Comparison of ENCODE assay signal across 9 mouse cellular contexts in the genomic region with DNA sequence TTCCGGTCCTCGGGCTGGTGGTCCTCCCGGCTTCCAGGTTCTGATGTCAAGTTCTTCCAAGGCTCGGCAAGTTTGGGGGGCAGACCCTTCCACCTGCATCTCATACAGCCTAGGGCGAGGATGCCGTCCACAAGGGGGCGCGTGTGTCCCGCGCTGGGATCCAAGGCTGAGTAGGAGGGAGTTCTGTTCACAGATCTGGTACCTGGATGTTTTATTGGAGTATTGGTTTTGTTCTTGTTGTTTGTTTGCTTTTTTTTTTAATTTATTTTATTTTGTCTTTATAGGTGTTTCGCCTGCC. TPM values are rescaled to one million over a fixed set of nuclear protein-coding genes. Genes with fewer than 3 reads are reported as not detected.
DNase-seq lines count a peak whose midpoint lies in the region; ATAC-seq and TF ChIP-seq lines count a peak whose summit lies in the region.
"Had no signal": no experiment of that assay in that cellular context is flagged by ENCODE, and none has a peak within 500 bp of the region (broad histone marks: within the 10 kb centered on the region; RNA-seq: fewer than 3 reads in every experiment).

No protein-coding gene starts in this region.

- TF ChIP-seq EP300 in liver, embryonic 14.5 days (IDR thresholded peaks at IDR 0.05; ENCODE audit: low read depth) = no peak

- WGBS in forebrain, embryonic 10.5 days = 1% methylated on average over 11 of the region's 11 CpGs
- WGBS in heart, embryonic 15.5 days = under 1% methylated on average over 11 of the region's 11 CpGs
- WGBS in liver, embryonic 14.5 days (ENCODE audit: insufficient replicate concordance) = 3% methylated on average over 11 of the region's 11 CpGs
- under 1% methylated on average over 11 of the region's 11 CpGs for WGBS in neural tube, embryonic 11.5 days
- 1% methylated on average over 11 of the region's 11 CpGs for WGBS in stomach, embryonic 16.5 days

- TF ChIP-seq CTCF in liver, embryonic 14.5 days (IDR thresholded peaks at IDR 0.05; ENCODE audit: low read depth) = peak; percentile 94

- peak overlapping the region; percentile 46 for H3K4me3 ChIP-seq in brown adipose tissue, adult 24 weeks (ENCODE audit: insufficient read depth, low read depth, low read length)
- peak overlapping the region; percentile 43 for H3K4me3 ChIP-seq in forebrain, embryonic 10.5 days
- H3K4me3 ChIP-seq in heart, embryonic 15.5 days = peak overlapping the region; percentile 32
- H3K4me3 ChIP-seq in liver, embryonic 14.5 days (ENCODE audit: insufficient read depth in 1 of 2, low read depth in 2 of 2, low read length in 2 of 2) = no peak overlapping the region
- H3K4me3 ChIP-seq in neural tube, embryonic 11.5 days (ENCODE audit: low read depth, low read length) = no peak overlapping the region
- H3K4me3 ChIP-seq in stomach, embryonic 16.5 days (replicated peaks; ENCODE audit: low read length) = peak overlapping the region; percentile 28
- H3K4me3 ChIP-seq: erythroblast, embryonic 14.5 days had no signal

- H3K4me2 ChIP-seq in heart, embryonic 15.5 days = peak overlapping the region; percentile 57
- peak overlapping the region; percentile 38 for H3K4me2 ChIP-seq in liver, embryonic 14.5 days (ENCODE audit: low read depth)
- H3K4me2 ChIP-seq in neural tube, embryonic 11.5 days (ENCODE audit: low read depth) = peak overlapping the region; percentile 23
- peak overlapping the region; percentile 56 for H3K4me2 ChIP-seq in stomach, embryonic 16.5 days (ENCODE audit: low read depth, low read length)

- H3K27me3 ChIP-seq in forebrain, embryonic 10.5 days (ENCODE audit: poor library complexity, severe bottlenecking) = peaks cover 16% of the 10 kb centered on the region
- H3K27me3 ChIP-seq in heart, embryonic 15.5 days = peaks cover 10% of the 10 kb centered on the region
- H3K27me3 ChIP-seq in liver, embryonic 14.5 days (ENCODE audit: control insufficient read depth, insufficient read depth, low read length) = no peaks in the 10 kb centered on the region; the same call in 1 of the 2 replicates
- H3K27me3 ChIP-seq in neural tube, embryonic 11.5 days (ENCODE audit: control insufficient read depth, insufficient read depth, low read length) = no peaks in the 10 kb centered on the region
- H3K27me3 ChIP-seq in stomach, embryonic 16.5 days (ENCODE audit: control insufficient read depth, insufficient read depth, low read length) = no peaks in the 10 kb centered on the region

- peak; percentile 91 for DNase-seq in CD4-positive, CD25-positive, alpha-beta regulatory T cell, adult 2 months (ENCODE audit: low read depth, low spot score)
- DNase-seq in forebrain, embryonic 10.5 days (ENCODE audit: extremely low spot score, low spot score) = peak; percentile 85
- DNase-seq in kidney, postnatal 25 days = peak; percentile 82 to 89
- DNase-seq in liver, embryonic 14.5 days (ENCODE audit: low read depth in 3 of 3, low spot score in 3 of 3) = peak in 1 of 3 experiments; percentile 42
- DNase-seq in neural tube, embryonic 11.5 days (ENCODE audit: low spot score) = peak; percentile 85

- no peaks in the 10 kb centered on the region for H3K4me1 ChIP-seq in brown adipose tissue, adult 24 weeks (ENCODE audit: control insufficient read depth, insufficient read depth, insufficient read length, low read length)
- peaks cover 20% of the 10 kb centered on the region for H3K4me1 ChIP-seq in forebrain, embryonic 10.5 days
- peaks cover 7% of the 10 kb centered on the region for H3K4me1 ChIP-seq in heart, embryonic 15.5 days (replicated peaks)
- peaks cover 0 to 10% of the 10 kb centered on the region in 2 experiments; a peak in 1 of 4 replicates for H3K4me1 ChIP-seq in liver, embryonic 14.5 days (replicated peaks; ENCODE audit: control insufficient read depth in 2 of 2, insufficient read depth in 2 of 2, low read length in 1 of 2)
- H3K4me1 ChIP-seq in neural tube, embryonic 11.5 days (ENCODE audit: control insufficient read depth, insufficient read depth, low read length) = no peaks in the 10 kb centered on the region
- H3K4me1 ChIP-seq in stomach, embryonic 16.5 days (ENCODE audit: control insufficient read depth, insufficient read depth, low read length) = peaks cover 8% of the 10 kb centered on the region; the same call in 1 of the 2 replicates

- no peak overlapping the region for H3K27ac ChIP-seq in brown adipose tissue, adult 24 weeks (replicated peaks; ENCODE audit: low read depth, low read length)
- H3K27ac ChIP-seq in forebrain, embryonic 10.5 days = no peak overlapping the region
- H3K27ac ChIP-seq in heart, embryonic 15.5 days = no peak overlapping the region
- no peak overlapping the region for H3K27ac ChIP-seq in liver, embryonic 14.5 days
- H3K27ac ChIP-seq in neural tube, embryonic 11.5 days (ENCODE audit: low read depth, low read length) = no peak overlapping the region
- no peak overlapping the region for H3K27ac ChIP-seq in stomach, embryonic 16.5 days (ENCODE audit: low read length)

- peak; percentile 83 for ATAC-seq in heart, embryonic 15.5 days (replicated peaks; ENCODE audit: insufficient number of reproducible peaks, insufficient read depth, low FRiP score, low read depth)
- ATAC-seq in liver, embryonic 14.5 days (ENCODE audit: insufficient read depth) = peak; percentile 70
- ATAC-seq in neural tube, embryonic 11.5 days (ENCODE audit: insufficient read depth, low FRiP score, low TSS enrichment) = peak; percentile 88
- ATAC-seq in stomach, embryonic 16.5 days (ENCODE audit: insufficient read depth, low FRiP score) = peak; percentile 80

- no peaks in the 10 kb centered on the region for H3K9me3 ChIP-seq in forebrain, embryonic 10.5 days
- H3K9me3 ChIP-seq in heart, embryonic 15.5 days (replicated peaks) = no peaks in the 10 kb centered on the region
- no peaks in the 10 kb centered on the region for H3K9me3 ChIP-seq in liver, embryonic 14.5 days (ENCODE audit: control insufficient read depth, low read length)
- H3K9me3 ChIP-seq in neural tube, embryonic 11.5 days (ENCODE audit: control insufficient read depth, low read length) = no peaks in the 10 kb centered on the region
- no peaks in the 10 kb centered on the region for H3K9me3 ChIP-seq in stomach, embryonic 16.5 days (replicated peaks; ENCODE audit: control insufficient read depth, low read length)

- peaks cover 2% of the 10 kb centered on the region; the same call in 1 of the 2 replicates for H3K36me3 ChIP-seq in forebrain, embryonic 10.5 days (replicated peaks)
- no peaks in the 10 kb centered on the region for H3K36me3 ChIP-seq in heart, embryonic 15.5 days
- H3K36me3 ChIP-seq in liver, embryonic 14.5 days (replicated peaks; ENCODE audit: control insufficient read depth, insufficient read depth, low read depth) = no peaks in the 10 kb centered on the region
- H3K36me3 ChIP-seq in neural tube, embryonic 11.5 days (ENCODE audit: control insufficient read depth, insufficient read depth, low read length) = no peaks in the 10 kb centered on the region
- no peaks in the 10 kb centered on the region for H3K36me3 ChIP-seq in stomach, embryonic 16.5 days (ENCODE audit: control insufficient read depth, insufficient read depth, low read length)

- no peak overlapping the region for H3K9ac ChIP-seq in heart, embryonic 15.5 days
- no peak overlapping the region for H3K9ac ChIP-seq in liver, embryonic 14.5 days (replicated peaks)
- no peak overlapping the region for H3K9ac ChIP-seq in neural tube, embryonic 11.5 days (ENCODE audit: low read length)
- H3K9ac ChIP-seq in stomach, embryonic 16.5 days (ENCODE audit: low read length) = 0 out of 2 replicates have a peak overlapping the region, but pooled peaks have one; percentile 16

RNA-seq across cellular contexts. Expression of a gene that starts 8.6 kb away (rescaled TPM):
- 0.79 TPM in 1 of 2 replicates, not detected in the other for polyA plus RNA-seq in brown adipose tissue, adult 24 weeks (2012; ENCODE audit: insufficient read depth, insufficient read length, missing spikeins)
- polyA plus RNA-seq in forebrain, embryonic 10.5 days (2016; fragmentation: Nextera tagmentation; extraction: Ambion mirVana) = 10.6 and 11.3 TPM in 2 replicates
- polyA plus RNA-seq in heart, embryonic 15.5 days (2015; fragmentation: Nextera tagmentation; extraction: Ambion mirVana) = 2.6 and 3.0 TPM in 2 replicates
- 0.46 and 0.50 TPM in 2 replicates for polyA plus RNA-seq in liver, embryonic 14.5 days (2012; rRNA removed)
- polyA plus RNA-seq in liver, embryonic 14.5 days (2014; fragmentation: Nextera tagmentation; extraction: Ambion mirVana) = 0.22 and 0.49 TPM in 2 replicates
- 6.1 and 6.8 TPM in 2 replicates for polyA plus RNA-seq in neural tube, embryonic 11.5 days (2014; fragmentation: Nextera tagmentation; extraction: Ambion mirVana)
- polyA plus RNA-seq in stomach, embryonic 16.5 days (2015; fragmentation: Nextera tagmentation; extraction: Ambion mirVana) = 9.2 and 10.4 TPM in 2 replicates

RNA-seq across cellular contexts. Expression of a gene that starts 9.0 kb away (rescaled TPM):
- 2.4 and 2.9 TPM in 2 replicates for polyA plus RNA-seq in brown adipose tissue, adult 24 weeks (2012; ENCODE audit: insufficient read depth, insufficient read length, missing spikeins)
- 36.2 and 40.1 TPM in 2 replicates for polyA plus RNA-seq in forebrain, embryonic 10.5 days (2016; fragmentation: Nextera tagmentation; extraction: Ambion mirVana)
- polyA plus RNA-seq in heart, embryonic 15.5 days (2015; fragmentation: Nextera tagmentation; extraction: Ambion mirVana) = 5.6 and 12.8 TPM in 2 replicates
- 0.22 and 0.34 TPM in 2 replicates for polyA plus RNA-seq in liver, embryonic 14.5 days (2012; rRNA removed)
- 0.14 and 0.28 TPM in 2 replicates for polyA plus RNA-seq in liver, embryonic 14.5 days (2014; fragmentation: Nextera tagmentation; extraction: Ambion mirVana)
- 200 and 229 TPM in 2 replicates for polyA plus RNA-seq in neural tube, embryonic 11.5 days (2014; fragmentation: Nextera tagmentation; extraction: Ambion mirVana)
- polyA plus RNA-seq in stomach, embryonic 16.5 days (2015; fragmentation: Nextera tagmentation; extraction: Ambion mirVana) = 20.5 and 21.9 TPM in 2 replicates
- polyA plus RNA-seq: erythroblast, embryonic 14.5 days had no signal

RNA-seq across cellular contexts. Expression of a gene that starts 18.3 kb away (rescaled TPM):
- polyA plus RNA-seq in brown adipose tissue, adult 24 weeks (2012; ENCODE audit: insufficient read depth, insufficient read length, missing spikeins) = 1.3 and 4.3 TPM in 2 replicates
- 2.7 and 4.1 TPM in 2 replicates for polyA plus RNA-seq in forebrain, embryonic 10.5 days (2016; fragmentation: Nextera tagmentation; extraction: Ambion mirVana)
- 0.64 and 3.7 TPM in 2 replicates for polyA plus RNA-seq in heart, embryonic 15.5 days (2015; fragmentation: Nextera tagmentation; extraction: Ambion mirVana)
- 1.5 and 2.8 TPM in 2 replicates for polyA plus RNA-seq in liver, embryonic 14.5 days (2012; rRNA removed)
- polyA plus RNA-seq in liver, embryonic 14.5 days (2014; fragmentation: Nextera tagmentation; extraction: Ambion mirVana) = 0.78 and 0.89 TPM in 2 replicates
- polyA plus RNA-seq in neural tube, embryonic 11.5 days (2014; fragmentation: Nextera tagmentation; extraction: Ambion mirVana) = 2.8 and 2.9 TPM in 2 replicates
- polyA plus RNA-seq in stomach, embryonic 16.5 days (2015; fragmentation: Nextera tagmentation; extraction: Ambion mirVana) = 6.3 and 6.6 TPM in 2 replicates

RNA-seq across cellular contexts. Expression of a gene that starts 36.9 kb away (rescaled TPM):
- 107 and 161 TPM in 2 replicates for polyA plus RNA-seq in brown adipose tissue, adult 24 weeks (2012; ENCODE audit: insufficient read depth, insufficient read length, missing spikeins)
- 10.0 and 10.6 TPM in 2 replicates for polyA plus RNA-seq in forebrain, embryonic 10.5 days (2016; fragmentation: Nextera tagmentation; extraction: Ambion mirVana)
- polyA plus RNA-seq in heart, embryonic 15.5 days (2015; fragmentation: Nextera tagmentation; extraction: Ambion mirVana) = 14.7 and 18.3 TPM in 2 replicates
- polyA plus RNA-seq in liver, embryonic 14.5 days (2012; rRNA removed) = 8.8 and 11.1 TPM in 2 replicates
- 4.7 and 5.1 TPM in 2 replicates for polyA plus RNA-seq in liver, embryonic 14.5 days (2014; fragmentation: Nextera tagmentation; extraction: Ambion mirVana)
- polyA plus RNA-seq in neural tube, embryonic 11.5 days (2014; fragmentation: Nextera tagmentation; extraction: Ambion mirVana) = 16.8 and 18.5 TPM in 2 replicates
- 6.5 and 7.4 TPM in 2 replicates for polyA plus RNA-seq in stomach, embryonic 16.5 days (2015; fragmentation: Nextera tagmentation; extraction: Ambion mirVana)

RNA-seq across cellular contexts. Expression of a gene that starts 37.7 kb away (rescaled TPM):
- not detected in 2 replicates for polyA plus RNA-seq in brown adipose tissue, adult 24 weeks (2012; ENCODE audit: insufficient read depth, insufficient read length, missing spikeins)
- 3.6 and 4.0 TPM in 2 replicates for polyA plus RNA-seq in forebrain, embryonic 10.5 days (2016; fragmentation: Nextera tagmentation; extraction: Ambion mirVana)
- 0.92 and 2.5 TPM in 2 replicates for polyA plus RNA-seq in heart, embryonic 15.5 days (2015; fragmentation: Nextera tagmentation; extraction: Ambion mirVana)
- polyA plus RNA-seq in liver, embryonic 14.5 days (2012; rRNA removed) = 4.4 and 5.5 TPM in 2 replicates
- 6.1 and 6.5 TPM in 2 replicates for polyA plus RNA-seq in liver, embryonic 14.5 days (2014; fragmentation: Nextera tagmentation; extraction: Ambion mirVana)
- 1.2 and 1.9 TPM in 2 replicates for polyA plus RNA-seq in neural tube, embryonic 11.5 days (2014; fragmentation: Nextera tagmentation; extraction: Ambion mirVana)
- 62.6 and 65.5 TPM in 2 replicates for polyA plus RNA-seq in stomach, embryonic 16.5 days (2015; fragmentation: Nextera tagmentation; extraction: Ambion mirVana)

Comparison
In these comparisons a context has a peak if more than half of its experiments do, and no peak if none do; other contexts are left out.
1. H3K4me3 ChIP-seq: peak in brown adipose tissue, adult 24 weeks (single experiment), forebrain, embryonic 10.5 days (single experiment), heart, embryonic 15.5 days (single experiment) and stomach, embryonic 16.5 days (single experiment); none in liver, embryonic 14.5 days (0 of 2) and neural tube, embryonic 11.5 days (single experiment).
2. Peak in every context shown above with its lines, with median percentiles within 50 percentile points of each other: ATAC-seq and H3K4me2 ChIP-seq.